Mouse (Mus musculus) forebrain, embryonic 14.5 days (tissue): ENCODE data around the gene Arhgef12. TPM values are rescaled to one million over a fixed set of nuclear protein-coding genes. Genes with fewer than 3 reads are reported as not detected.

Source experiments
- ATAC-seq: fragments of 200-750 bp; cut with Nextera tagmentation; 2 replicates; pipeline ENCODE4 v1.8.0; 2017; ENCODE audit warnings: mild to moderate bottlenecking, moderate library complexity
- DNase-seq: peaks from one replicate; pipeline ENCODE4 v3.0.0-alpha.2; 2015; ENCODE audit warnings: low spot score
- H3K27ac ChIP-seq: fragments of 300-500 bp; sonication (generic); 2 replicates; pipeline ENCODE4 v1.5.1; 2014; ENCODE audit warnings: low read depth, mild to moderate bottlenecking, control low read depth, low read length, moderate library complexity
- H3K27me3 ChIP-seq: fragments of 300-500 bp; sonication (generic); replicated peaks from 2 replicates; pipeline ENCODE4 v1.6.1; 2014; ENCODE audit warnings: low read length, control low read depth, mixed read lengths; ENCODE audit not compliant: control insufficient read depth, insufficient read depth
- H3K36me3 ChIP-seq: fragments of 300-500 bp; sonication (generic); 2 replicates; pipeline ENCODE4 v1.6.1; 2014; ENCODE audit warnings: low read length, control low read depth; ENCODE audit not compliant: control insufficient read depth, insufficient read depth
- H3K4me1 ChIP-seq: fragments of 300-500 bp; sonication (generic); 2 replicates; pipeline ENCODE4 v1.6.1; 2014; ENCODE audit warnings: antibody characterized with exemption, low read length, control low read depth; ENCODE audit not compliant: control insufficient read depth, insufficient read depth
- H3K4me2 ChIP-seq: fragments of 300-500 bp; sonication (generic); 2 replicates; pipeline ENCODE4 v1.6.1; 2014; ENCODE audit warnings: mild to moderate bottlenecking, control low read depth, low read length
- H3K4me3 ChIP-seq: fragments of 300-500 bp; sonication (generic); 2 replicates; pipeline ENCODE4 v1.5.1; 2014; ENCODE audit warnings: low read depth, low read length, control low read depth
- H3K9ac ChIP-seq: fragments of 300-500 bp; sonication (generic); 2 replicates; pipeline ENCODE4 v1.6.1; 2014; ENCODE audit warnings: mild to moderate bottlenecking, low read length, control low read depth, moderate library complexity
- H3K9me3 ChIP-seq: fragments of 300-500 bp; sonication (generic); replicated peaks from 2 replicates; pipeline ENCODE4 v1.6.1; 2016; ENCODE audit warnings: low read length, control low read depth, mixed read lengths; ENCODE audit not compliant: control insufficient read depth
- WGBS: fragments of 180-500 bp; shearing (Covaris S2); extraction: QIAGEN DNeasy Blood & Tissue Kit; methylation state at CpG from one replicate; pipeline ENCODE4 v1.1.7; 2014; 5-methylcytosine and 5-hydroxymethylcytosine counted together
- polyA plus RNA-seq: library from polyadenylated mRNA; unstranded; fragments of >200 nt; fragmentation: Nextera tagmentation; extraction: Ambion mirVana; gene quantifications from 2 replicates; pipeline ENCODE4 v1.2.1, GENCODE M21; 2014

Arhgef12 gene
- polyA plus RNA-seq, 1 experiment from 2014 or later, result 14.2 TPM

DNA sequence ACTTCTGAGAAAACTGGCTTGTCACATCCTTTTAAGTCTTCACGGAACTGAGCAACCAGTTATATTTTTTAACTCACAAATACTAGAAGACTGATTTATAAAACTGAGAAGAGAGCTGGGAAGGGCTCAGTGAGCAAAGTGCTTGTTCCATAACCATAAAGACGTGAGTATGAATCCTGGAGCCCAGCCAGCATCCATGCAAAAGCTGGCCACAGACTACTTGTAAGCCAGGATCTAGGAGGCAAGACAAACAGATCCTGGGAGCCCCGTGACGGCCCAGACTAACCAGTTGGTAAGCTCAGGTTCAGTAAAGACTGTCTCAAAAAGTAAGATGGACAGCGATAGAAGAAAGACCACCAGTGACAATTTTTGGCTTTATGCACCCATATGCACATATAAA lies 94.5 kb downstream of the Arhgef12 start:
- Histone ChIP-seq H3K36me3 (peaks cover 50% of the 10 kb centered on the region), H3K9me3 (no peaks in the 10 kb centered on the region), H3K4me2 (no peak overlapping the region), H3K27ac (no peak overlapping the region), H3K4me3 (no peak overlapping the region), H3K4me1 (no peaks in the 10 kb centered on the region), H3K9ac (no peak overlapping the region), H3K27me3 (no peaks in the 10 kb centered on the region)
- no peak for DNase-seq
- WGBS, result 90% methylated on average over 5 of the region's 5 CpGs
- ATAC-seq, result no peak

DNA sequence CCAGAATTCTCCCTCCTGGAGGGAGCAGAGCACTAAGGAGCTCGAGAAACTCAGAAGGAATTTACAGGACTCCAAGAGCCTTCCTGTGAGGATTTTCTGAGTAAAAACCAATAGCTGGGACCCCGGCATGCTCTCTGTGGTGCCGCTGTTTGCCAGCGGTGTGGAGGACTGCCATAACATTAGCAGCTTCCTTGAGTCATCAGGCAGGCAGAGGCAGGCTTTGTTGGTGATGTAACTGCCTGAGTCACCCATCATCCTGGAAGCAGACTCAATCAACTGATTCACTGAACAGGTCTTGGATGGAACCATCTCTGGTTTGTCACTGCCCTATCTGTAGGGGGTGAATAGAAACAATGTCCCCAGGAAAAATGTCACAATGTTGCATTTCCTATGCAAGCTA lies 96.0 kb downstream of the Arhgef12 start:
- WGBS, result 89% methylated on average over 4 of the region's 4 CpGs
- H3K9me3 ChIP-seq, result no peaks in the 10 kb centered on the region

DNA sequence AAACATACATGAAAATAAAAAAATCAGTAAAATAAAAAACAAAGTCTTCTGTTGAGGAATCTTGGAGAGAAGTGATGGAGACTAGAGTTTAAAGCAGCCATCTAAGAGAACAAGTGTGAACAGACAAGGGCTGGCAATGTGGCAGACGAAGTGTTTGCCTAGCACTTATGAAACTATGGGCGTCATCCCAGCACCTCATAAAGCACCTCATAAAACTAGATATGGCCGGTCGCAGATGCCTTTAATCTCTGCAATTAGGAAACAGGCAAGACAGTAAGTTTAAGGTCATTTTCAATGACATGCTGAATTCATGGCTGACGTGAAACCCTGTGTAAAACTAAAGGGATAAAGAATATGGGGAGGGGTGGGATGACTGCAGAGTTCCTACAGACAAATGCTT lies 103.2 kb downstream of the Arhgef12 start:
- Histone ChIP-seq H3K27ac (no peak overlapping the region), H3K9me3 (no peaks in the 10 kb centered on the region), H3K4me3 (no peak overlapping the region), H3K36me3 (peaks cover 79% of the 10 kb centered on the region), H3K4me1 (no peaks in the 10 kb centered on the region), H3K4me2 (no peak overlapping the region), H3K27me3 (no peaks in the 10 kb centered on the region), H3K9ac (no peak overlapping the region)
- ATAC-seq (no peak), DNase-seq (no peak)
- WGBS, result 92% methylated on average over 5 of the region's 5 CpGs

More for the DNA sequence above, 96.0 kb downstream of the Arhgef12 start:
- Histone ChIP-seq H3K9ac (no peak overlapping the region), H3K27ac (no peak overlapping the region), H3K4me1 (no peaks in the 10 kb centered on the region), H3K4me3 (no peak overlapping the region), H3K4me2 (no peak overlapping the region), H3K27me3 (no peaks in the 10 kb centered on the region), H3K36me3 (peaks cover 50% of the 10 kb centered on the region)
- no peak for ATAC-seq
- no peak for DNase-seq

DNA sequence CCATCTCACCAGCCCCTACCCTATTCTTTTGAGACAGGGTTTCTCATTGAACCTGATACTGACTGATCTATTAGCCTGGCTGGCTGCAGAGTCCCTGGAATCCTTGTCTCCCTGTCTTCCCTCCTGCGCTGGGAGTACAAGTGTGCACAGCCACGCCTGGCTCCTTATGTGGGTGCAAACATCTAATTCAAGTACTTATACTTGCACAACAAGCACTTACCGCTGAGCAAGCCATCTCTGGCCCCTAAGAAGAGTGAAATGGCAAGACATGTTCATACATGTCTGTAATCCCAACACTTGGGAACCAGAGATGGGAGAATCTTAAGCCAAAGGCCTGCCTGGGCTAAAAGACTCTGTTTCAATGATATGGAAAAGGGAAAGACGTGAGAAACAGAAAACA lies 104.0 kb downstream of the Arhgef12 start:
- Histone ChIP-seq H3K27me3 (no peaks in the 10 kb centered on the region), H3K4me3 (no peak overlapping the region), H3K27ac (no peak overlapping the region), H3K4me2 (no peak overlapping the region), H3K4me1 (no peaks in the 10 kb centered on the region), H3K9ac (no peak overlapping the region), H3K9me3 (no peaks in the 10 kb centered on the region), H3K36me3 (peaks cover 82% of the 10 kb centered on the region)
- DNase-seq, result no peak
- no peak for ATAC-seq
- WGBS, result 93% methylated on average over 4 of the region's 4 CpGs

DNA sequence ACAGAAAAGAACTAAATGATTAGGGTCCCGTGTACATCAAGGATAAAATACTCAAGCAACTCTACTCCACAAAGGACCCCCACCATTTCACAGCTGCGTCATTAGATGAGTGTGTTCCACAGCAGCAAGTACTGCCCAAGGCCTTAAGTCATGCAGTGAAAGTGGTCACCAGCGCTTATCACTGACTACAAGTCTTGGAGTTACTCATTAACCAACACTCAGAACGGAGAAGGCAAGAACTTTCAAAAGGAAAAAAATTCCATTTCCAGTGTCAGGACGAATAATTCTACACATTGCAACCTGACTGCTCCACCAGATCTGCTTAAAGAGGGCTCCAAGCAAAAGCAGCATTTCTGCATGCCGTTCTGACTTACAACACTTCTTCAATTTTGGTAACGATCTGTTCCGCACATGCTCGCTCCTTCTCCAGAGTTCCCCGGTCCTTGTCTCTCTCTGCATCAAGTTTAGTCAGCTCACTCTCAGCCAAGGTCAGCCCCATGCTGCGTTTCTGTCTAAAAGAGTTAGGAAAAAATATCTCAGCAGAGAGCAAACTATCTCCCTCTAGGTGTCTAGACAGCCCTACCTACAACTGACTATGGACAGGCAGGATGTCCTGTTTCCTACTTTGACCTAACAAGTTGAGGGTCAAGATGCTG lies 106.3 kb downstream of the Arhgef12 start:
- WGBS, result 93% methylated on average over 11 of the region's 11 CpGs
- Histone ChIP-seq H3K9me3 (no peaks in the 10 kb centered on the region), H3K27ac (no peak overlapping the region), H3K36me3 (peaks cover 86% of the 10 kb centered on the region), H3K4me1 (no peaks in the 10 kb centered on the region), H3K4me2 (no peak overlapping the region), H3K9ac (no peak overlapping the region), H3K4me3 (no peak overlapping the region), H3K27me3 (no peaks in the 10 kb centered on the region)
- ATAC-seq (no peak), DNase-seq (no peak)

DNA sequence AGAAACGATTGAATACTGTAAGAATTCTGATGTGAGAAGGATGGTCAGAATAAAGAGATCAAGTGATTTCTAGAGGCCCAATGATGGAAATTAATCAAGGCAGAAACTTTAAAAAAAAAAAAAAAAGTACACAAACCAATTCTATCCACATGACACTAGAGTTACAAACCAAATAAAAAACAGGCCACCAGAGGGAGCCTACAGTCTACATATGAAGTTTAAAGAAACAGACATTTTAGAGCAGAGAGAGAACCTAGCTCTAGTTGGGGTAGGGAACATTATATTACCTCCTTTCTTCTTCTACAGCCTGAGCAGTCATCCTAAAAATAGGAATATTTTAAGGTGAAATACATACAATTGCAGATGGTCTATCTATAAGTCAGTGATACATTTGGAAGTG lies 107.0 kb downstream of the Arhgef12 start:
- Histone ChIP-seq H3K4me3 (no peak overlapping the region), H3K9ac (no peak overlapping the region), H3K36me3 (peaks cover 87% of the 10 kb centered on the region), H3K4me1 (no peaks in the 10 kb centered on the region), H3K27me3 (no peaks in the 10 kb centered on the region), H3K4me2 (no peak overlapping the region), H3K9me3 (no peaks in the 10 kb centered on the region), H3K27ac (no peak overlapping the region)
- ATAC-seq (no peak), DNase-seq (peak; percentile 91)
- WGBS, result 90% methylated on average over 1 of the region's 1 CpGs

DNA sequence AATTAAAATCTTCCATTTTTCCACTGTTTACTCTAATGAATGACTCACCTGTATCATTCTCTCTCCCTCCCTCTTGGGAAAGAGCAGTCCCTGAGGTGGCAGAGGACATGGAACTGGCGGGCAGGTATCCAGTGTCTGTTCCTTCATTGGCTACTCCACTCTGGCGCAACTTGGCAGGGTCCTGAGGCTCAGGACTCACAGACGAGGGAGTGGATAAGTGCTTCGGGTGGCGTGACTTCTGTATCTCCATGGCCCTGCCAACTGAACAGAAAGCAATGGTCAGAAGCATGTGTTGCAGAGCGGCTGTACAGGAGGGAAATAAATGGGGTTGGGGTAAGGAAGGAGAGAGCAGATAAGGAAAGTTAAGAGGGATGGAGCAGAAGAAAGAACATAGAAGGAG lies 109.5 kb downstream of the Arhgef12 start:
- DNase-seq (no peak), ATAC-seq (no peak)
- peaks cover 86% of the 10 kb centered on the region for H3K36me3 ChIP-seq
- H3K4me3 ChIP-seq, result no peak overlapping the region
- H3K27me3 ChIP-seq, result no peaks in the 10 kb centered on the region
- no peak overlapping the region for H3K9ac ChIP-seq
- 89% methylated on average over 6 of the region's 6 CpGs for WGBS
- no peaks in the 10 kb centered on the region for H3K9me3 ChIP-seq
- H3K4me1 ChIP-seq, result no peaks in the 10 kb centered on the region
- no peak overlapping the region for H3K4me2 ChIP-seq
- H3K27ac ChIP-seq, result no peak overlapping the region

DNA sequence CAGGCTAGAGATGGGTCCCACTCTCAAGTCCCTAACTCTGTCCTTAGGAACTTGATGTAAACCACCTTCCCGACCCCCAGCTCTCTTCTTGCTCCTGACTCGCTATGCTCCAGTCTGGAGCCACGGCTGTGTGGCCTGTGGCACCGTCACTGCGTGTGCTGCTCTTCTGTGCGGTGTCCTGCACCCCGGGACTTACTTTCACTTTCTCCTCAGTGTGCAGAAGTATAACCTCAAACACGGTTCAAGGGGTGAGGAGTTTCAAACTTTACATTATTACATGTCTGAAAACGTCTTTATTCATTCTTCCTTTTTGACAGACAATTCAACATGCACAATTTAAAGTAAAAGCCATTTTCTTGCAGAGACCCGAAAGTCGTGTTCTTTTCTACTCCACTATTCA lies 111.7 kb downstream of the Arhgef12 start:
- 96% methylated on average over 11 of the region's 11 CpGs for WGBS
- Histone ChIP-seq H3K4me1 (no peaks in the 10 kb centered on the region), H3K27me3 (no peaks in the 10 kb centered on the region), H3K27ac (no peak overlapping the region), H3K36me3 (peaks cover 83% of the 10 kb centered on the region), H3K4me3 (no peak overlapping the region), H3K9ac (no peak overlapping the region), H3K4me2 (no peak overlapping the region), H3K9me3 (no peaks in the 10 kb centered on the region)
- no peak for ATAC-seq
- no peak for DNase-seq

DNA sequence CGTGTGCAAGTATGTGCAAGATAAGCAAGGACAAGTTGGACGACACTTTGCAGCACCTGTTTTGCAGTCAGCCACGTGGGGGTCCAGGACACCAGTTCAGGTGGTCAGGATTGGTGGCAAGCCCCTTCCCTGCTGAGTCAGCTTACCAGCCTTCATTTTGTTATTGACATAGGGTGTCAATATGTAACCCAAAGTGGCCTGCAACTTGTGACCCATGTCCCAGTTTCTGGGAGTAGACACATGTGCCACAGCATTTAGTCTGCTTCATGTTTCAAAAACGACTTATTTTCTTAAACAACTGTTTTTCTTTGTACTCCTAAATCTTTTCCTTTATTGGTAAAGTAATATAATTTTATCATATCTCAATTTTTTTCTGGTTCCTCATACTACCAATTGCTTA lies 112.3 kb downstream of the Arhgef12 start:
- Histone ChIP-seq H3K9ac (no peak overlapping the region), H3K27ac (no peak overlapping the region), H3K4me3 (no peak overlapping the region), H3K4me1 (no peaks in the 10 kb centered on the region), H3K9me3 (no peaks in the 10 kb centered on the region), H3K27me3 (no peaks in the 10 kb centered on the region), H3K4me2 (no peak overlapping the region), H3K36me3 (peaks cover 84% of the 10 kb centered on the region)
- no peak for ATAC-seq
- WGBS, result 90% methylated on average over 4 of the region's 4 CpGs
- no peak for DNase-seq
